Mouse (Mus musculus) kidney, postnatal 4 days (tissue): Measurements from ENCODE around the gene Gsap.
"Not testable (repeated sequence)": the region's sequence is repeated elsewhere in the genome, so short reads cannot be mapped to it uniquely, and the experiment has no call there.

Source experiments
- DNase-seq, 2 experiments: peaks; one replicate each; pipeline ENCODE4 v3.0.0; 2021; ENCODE audit warnings: mixed read lengths in 2 of 2

The Gsap gene

GRCm38 (mm10) chr5:21263202-21264055 is 77.4 kb downstream of the Gsap start:
- DNase-seq, result no peak

- no peak for DNase-seq
Measured at GRCm38 (mm10) chr5:21264352-21265021, 78.4 kb downstream of the Gsap start.

- peak; percentile 89 to 90 for DNase-seq
Measured at GRCm38 (mm10) chr5:21265049-21265448, 79.0 kb downstream of the Gsap start.

- DNase-seq, result no peak
Measured at GRCm38 (mm10) chr5:21267090-21267489, 81.0 kb downstream of the Gsap start.

- DNase-seq, result no peak
Measured at GRCm38 (mm10) chr5:21269446-21269845, 83.4 kb downstream of the Gsap start.

GRCm38 (mm10) chr5:21270756-21271155 is 84.7 kb downstream of the Gsap start:
- DNase-seq, result no peak

- peak; percentile 46 to 59 for DNase-seq
Measured at GRCm38 (mm10) chr5:21271386-21272354, 85.6 kb downstream of the Gsap start.

GRCm38 (mm10) chr5:21277685-21278084 is 91.6 kb downstream of the Gsap start:
- DNase-seq, result not testable (repeated sequence)

- no peak for DNase-seq
Measured at GRCm38 (mm10) chr5:21283356-21284062, 97.5 kb downstream of the Gsap start.

- DNase-seq, result peak in 1 of 2 experiments; percentile 18
Measured at GRCm38 (mm10) chr5:21288658-21289435, 102.8 kb downstream of the Gsap start.

- DNase-seq, result peak in 1 of 2 experiments; percentile 36
Measured at GRCm38 (mm10) chr5:21290594-21290993, 104.5 kb downstream of the Gsap start.

- DNase-seq, result no peak
Measured at GRCm38 (mm10) chr5:21295683-21296082, 109.6 kb downstream of the Gsap start.

GRCm38 (mm10) chr5:21299076-21299755 is 113.2 kb downstream of the Gsap start:
- no peak for DNase-seq

GRCm38 (mm10) chr5:21300058-21300457 is 114.0 kb downstream of the Gsap start:
- DNase-seq, result no peak

- DNase-seq, result peak; percentile 36 to 47
Measured at GRCm38 (mm10) chr5:21301011-21301410, 115.0 kb downstream of the Gsap start.

GRCm38 (mm10) chr5:21307165-21307564 is 121.1 kb downstream of the Gsap start:
- no peak for DNase-seq

- DNase-seq, result no peak
Measured at GRCm38 (mm10) chr5:21314696-21315095, 128.6 kb downstream of the Gsap start.

GRCm38 (mm10) chr5:21320138-21320537 is 134.1 kb downstream of the Gsap start:
- no peak for DNase-seq

- peak; percentile 76 to 80 for DNase-seq
Measured at GRCm38 (mm10) chr5:21326494-21326893, 140.4 kb downstream of the Gsap start.

- DNase-seq, result no peak
Measured at GRCm38 (mm10) chr5:21328560-21328959, 142.5 kb downstream of the Gsap start.
